Mouse (Mus musculus): ENCODE measurements around the gene Fez1. TPM values are rescaled to one million over a fixed set of nuclear protein-coding genes. Genes with fewer than 3 reads are reported as not detected.

Fez1 gene
- polyA plus RNA-seq, 1 experiment from 2014 or later, result 80.5 TPM

DNA sequence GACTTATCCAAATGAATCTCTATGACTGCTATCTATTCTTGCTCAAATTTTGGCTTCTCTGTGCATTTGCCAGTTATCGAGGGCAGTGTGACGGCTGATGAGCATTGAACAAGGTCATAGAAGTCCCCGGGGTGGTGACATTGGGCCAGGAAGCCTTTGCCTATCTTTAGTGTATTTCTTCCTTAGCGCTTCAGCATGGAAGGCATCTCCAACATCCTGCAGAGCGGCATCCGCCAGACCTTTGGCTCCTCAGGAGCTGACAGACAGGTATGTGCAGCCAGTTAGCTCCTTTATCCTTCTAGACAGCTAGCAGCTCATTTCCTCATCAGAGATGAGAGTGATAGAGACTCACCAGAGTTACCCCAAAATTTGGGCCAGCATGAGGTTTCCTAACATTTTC, 47.0 kb downstream of the Fez1 start:
- Histone ChIP-seq H3K4me1 (no peaks in the 10 kb centered on the region), H3K9ac (no peak overlapping the region), H3K36me3 (peaks cover 15% of the 10 kb centered on the region; the same call in 1 of the 2 replicates), H3K27ac (no peak overlapping the region), H3K4me3 (no peak overlapping the region), H3K27me3 (no peaks in the 10 kb centered on the region), H3K9me3 (no peaks in the 10 kb centered on the region), H3K4me2 (no peak overlapping the region)
- WGBS, result 87% methylated on average over 6 of the region's 6 CpGs
- no peak for ATAC-seq (ENCODE audit: insufficient number of reproducible peaks, insufficient read depth, low FRiP score, low TSS enrichment, low read depth)

DNA sequence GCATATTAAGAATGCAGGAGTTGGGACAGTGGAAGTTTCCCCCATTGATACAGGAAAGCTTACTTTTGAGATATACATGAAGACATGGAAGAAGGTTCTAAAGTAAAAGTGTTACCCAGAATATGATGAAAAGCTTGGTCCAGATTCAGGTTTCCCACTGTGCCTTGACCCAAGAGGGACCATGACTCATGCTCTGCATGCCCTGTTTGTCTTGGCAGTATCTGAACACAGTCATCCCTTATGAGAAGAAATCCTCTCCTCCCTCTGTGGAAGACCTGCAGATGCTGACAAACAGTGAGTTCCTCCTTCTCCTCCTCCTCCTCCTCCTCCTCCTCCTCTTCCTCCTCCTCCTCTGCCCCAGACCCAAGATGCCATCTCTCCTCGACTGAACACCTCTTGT, 48.6 kb downstream of the Fez1 start:
- no peaks in the 10 kb centered on the region for H3K4me1 ChIP-seq
- no peak for ATAC-seq (ENCODE audit: insufficient number of reproducible peaks, insufficient read depth, low FRiP score, low TSS enrichment, low read depth)
- no peaks in the 10 kb centered on the region for H3K9me3 ChIP-seq
- no peaks in the 10 kb centered on the region for H3K27me3 ChIP-seq
- no peak overlapping the region for H3K4me2 ChIP-seq
- no peak overlapping the region for H3K9ac ChIP-seq
- 36% methylated on average over 1 of the region's 1 CpGs for WGBS
- no peak overlapping the region for H3K27ac ChIP-seq
- no peak overlapping the region for H3K4me3 ChIP-seq
- peaks cover 15% of the 10 kb centered on the region; the same call in 1 of the 2 replicates for H3K36me3 ChIP-seq

- no peak overlapping the region for H3K4me3 ChIP-seq
- peaks cover 15% of the 10 kb centered on the region for H3K36me3 ChIP-seq
- H3K4me1 ChIP-seq, result no peaks in the 10 kb centered on the region
- 80% methylated on average over 2 of the region's 2 CpGs for WGBS
- H3K9ac ChIP-seq, result no peak overlapping the region
- H3K27me3 ChIP-seq, result no peaks in the 10 kb centered on the region
- no peak for ATAC-seq (ENCODE audit: insufficient number of reproducible peaks, insufficient read depth, low FRiP score, low TSS enrichment, low read depth)
- H3K9me3 ChIP-seq, result no peaks in the 10 kb centered on the region
- H3K27ac ChIP-seq, result no peak overlapping the region
- H3K4me2 ChIP-seq, result no peak overlapping the region
Observed at GRCm38 (mm10) chr9:36873796-36874195, 52.1 kb downstream of the Fez1 start.

GRCm38 (mm10) chr9:36876313-36876712, 54.6 kb downstream of the Fez1 start:
- no peak overlapping the region for H3K4me3 ChIP-seq
- WGBS, result 85% methylated on average over 5 of the region's 5 CpGs
- no peak overlapping the region for H3K4me2 ChIP-seq
- peaks cover 21% of the 10 kb centered on the region for H3K36me3 ChIP-seq
- no peak overlapping the region for H3K27ac ChIP-seq
- no peaks in the 10 kb centered on the region for H3K27me3 ChIP-seq
- no peak overlapping the region for H3K9ac ChIP-seq
- no peaks in the 10 kb centered on the region for H3K9me3 ChIP-seq
- no peaks in the 10 kb centered on the region for H3K4me1 ChIP-seq
- ATAC-seq (ENCODE audit: insufficient number of reproducible peaks, insufficient read depth, low FRiP score, low TSS enrichment, low read depth), result no peak

GRCm38 (mm10) chr9:36876787-36877186, 55.1 kb downstream of the Fez1 start:
- no peak overlapping the region for H3K4me3 ChIP-seq
- no peak for ATAC-seq (ENCODE audit: insufficient number of reproducible peaks, insufficient read depth, low FRiP score, low TSS enrichment, low read depth)

GRCm38 (mm10) chr9:36881615-36882014, 60.0 kb downstream of the Fez1 start:
- no peak overlapping the region for H3K27ac ChIP-seq
- WGBS, result 75% methylated on average over 5 of the region's 5 CpGs
- no peak overlapping the region for H3K4me2 ChIP-seq
- no peaks in the 10 kb centered on the region for H3K9me3 ChIP-seq
- peaks cover 11% of the 10 kb centered on the region for H3K36me3 ChIP-seq
- ATAC-seq (ENCODE audit: insufficient number of reproducible peaks, insufficient read depth, low FRiP score, low TSS enrichment, low read depth), result no peak
- H3K4me3 ChIP-seq, result no peak overlapping the region
- H3K4me1 ChIP-seq, result no peaks in the 10 kb centered on the region
- no peak overlapping the region for H3K9ac ChIP-seq
- H3K27me3 ChIP-seq, result no peaks in the 10 kb centered on the region

More at GRCm38 (mm10) chr9:36876787-36877186, 55.1 kb downstream of the Fez1 start:
- Histone ChIP-seq H3K9ac (no peak overlapping the region), H3K4me1 (no peaks in the 10 kb centered on the region), H3K27me3 (no peaks in the 10 kb centered on the region), H3K9me3 (no peaks in the 10 kb centered on the region), H3K4me2 (no peak overlapping the region), H3K36me3 (peaks cover 21% of the 10 kb centered on the region), H3K27ac (no peak overlapping the region)

DNA sequence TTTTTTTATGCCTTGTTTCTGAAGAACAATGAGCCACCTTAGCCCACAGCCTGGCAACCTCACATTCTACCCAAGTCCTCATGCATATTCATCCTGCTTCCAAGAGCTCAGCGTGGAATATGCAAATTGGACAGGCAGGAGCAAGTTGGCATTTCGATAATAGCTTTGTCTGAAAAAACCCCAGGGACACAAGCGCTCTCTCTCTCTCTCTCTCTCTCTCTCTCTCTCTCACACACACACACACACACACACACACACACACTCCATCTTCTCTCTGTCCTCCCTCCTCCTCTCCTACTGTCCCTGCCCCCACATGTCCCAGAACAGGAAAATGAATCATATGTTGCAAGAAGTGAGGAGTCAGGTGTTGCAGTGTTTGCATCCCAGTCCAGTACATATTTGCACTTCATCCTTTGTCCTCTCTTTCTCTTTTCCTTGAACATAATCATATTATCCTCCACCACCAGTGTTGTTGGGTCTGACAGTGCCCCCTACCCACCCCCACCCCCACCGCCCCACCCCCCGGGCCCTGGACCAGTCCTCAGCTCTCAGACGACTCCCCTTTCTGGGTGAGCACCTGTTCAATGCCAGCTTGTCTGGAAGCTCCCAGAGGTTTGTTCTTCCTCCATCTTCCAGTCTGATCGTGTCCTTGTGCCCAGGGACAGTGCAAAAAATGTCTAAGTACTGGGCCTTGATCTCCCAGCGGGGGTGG, 60.5 kb downstream of the Fez1 start:
- Histone ChIP-seq H3K27me3 (no peaks in the 10 kb centered on the region), H3K9me3 (no peaks in the 10 kb centered on the region), H3K4me1 (no peaks in the 10 kb centered on the region), H3K36me3 (peaks cover 11% of the 10 kb centered on the region), H3K4me2 (no peak overlapping the region), H3K9ac (no peak overlapping the region), H3K4me3 (no peak overlapping the region), H3K27ac (no peak overlapping the region)
- WGBS, result 45% methylated on average over 8 of the region's 8 CpGs
- no peak for ATAC-seq (ENCODE audit: insufficient number of reproducible peaks, insufficient read depth, low FRiP score, low TSS enrichment, low read depth)

- WGBS, result 57% methylated on average over 3 of the region's 3 CpGs
- Histone ChIP-seq H3K4me1 (no peaks in the 10 kb centered on the region), H3K27ac (no peak overlapping the region), H3K36me3 (peaks cover 9% of the 10 kb centered on the region), H3K9ac (no peak overlapping the region), H3K27me3 (no peaks in the 10 kb centered on the region), H3K4me2 (no peak overlapping the region), H3K4me3 (no peak overlapping the region), H3K9me3 (no peaks in the 10 kb centered on the region)
- no peak for ATAC-seq (ENCODE audit: insufficient number of reproducible peaks, insufficient read depth, low FRiP score, low TSS enrichment, low read depth)
Observed at GRCm38 (mm10) chr9:36883569-36883968, 61.9 kb downstream of the Fez1 start.

DNA sequence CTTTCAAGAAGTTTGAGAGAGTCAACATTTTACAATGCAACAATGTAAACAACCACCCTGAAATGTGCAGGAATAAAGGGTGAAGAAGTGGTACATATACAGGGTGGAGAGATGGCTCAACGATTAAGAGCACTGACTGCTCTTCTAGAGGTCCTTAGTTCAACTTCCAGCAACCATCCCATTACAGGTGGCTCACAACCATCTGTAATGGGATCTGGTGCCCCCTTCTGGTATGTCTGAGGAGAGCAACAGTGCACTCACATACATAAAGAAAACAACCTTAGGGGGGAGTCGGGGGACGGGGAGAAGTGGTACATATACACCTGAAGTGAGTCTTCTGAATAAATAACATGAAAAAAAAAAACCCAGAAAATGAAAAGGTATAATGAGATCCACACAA, 63.6 kb downstream of the Fez1 start:
- Histone ChIP-seq H3K4me3 (no peak overlapping the region), H3K4me2 (no peak overlapping the region), H3K4me1 (no peaks in the 10 kb centered on the region), H3K9ac (no peak overlapping the region), H3K27me3 (no peaks in the 10 kb centered on the region), H3K27ac (no peak overlapping the region), H3K36me3 (no peaks in the 10 kb centered on the region), H3K9me3 (no peaks in the 10 kb centered on the region)
- ATAC-seq (ENCODE audit: insufficient number of reproducible peaks, insufficient read depth, low FRiP score, low TSS enrichment, low read depth), result no peak
- 65% methylated on average over 3 of the region's 3 CpGs for WGBS

DNA sequence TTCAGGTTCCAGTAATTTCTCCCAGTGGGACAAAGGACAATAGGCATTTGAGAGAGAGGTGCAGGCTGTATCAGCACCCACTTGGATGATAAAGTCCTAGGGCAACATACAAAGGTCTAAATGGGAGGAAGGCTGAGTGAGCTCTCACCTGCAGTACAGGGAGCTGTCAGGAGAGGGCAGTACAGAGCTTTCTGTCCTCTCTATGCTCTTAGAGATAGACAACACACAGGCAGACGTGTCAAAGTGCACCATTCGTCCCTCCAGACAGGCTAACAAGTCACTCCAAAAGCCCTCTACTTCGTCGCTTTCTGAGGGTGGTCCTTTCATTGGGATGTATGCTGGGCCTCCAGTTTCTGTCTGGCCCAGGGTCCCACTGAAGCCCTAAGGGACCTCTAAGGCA, 68.9 kb downstream of the Fez1 start:
- no peak overlapping the region for H3K4me3 ChIP-seq
- no peak overlapping the region for H3K27ac ChIP-seq
- no peak overlapping the region for H3K4me2 ChIP-seq
- H3K9ac ChIP-seq, result no peak overlapping the region
- no peaks in the 10 kb centered on the region for H3K27me3 ChIP-seq
- 27% methylated on average over 4 of the region's 4 CpGs for WGBS
- ATAC-seq (ENCODE audit: insufficient number of reproducible peaks, insufficient read depth, low FRiP score, low TSS enrichment, low read depth), result no peak
- peaks cover 10% of the 10 kb centered on the region for H3K36me3 ChIP-seq
- H3K9me3 ChIP-seq, result no peaks in the 10 kb centered on the region
- H3K4me1 ChIP-seq, result no peaks in the 10 kb centered on the region

DNA sequence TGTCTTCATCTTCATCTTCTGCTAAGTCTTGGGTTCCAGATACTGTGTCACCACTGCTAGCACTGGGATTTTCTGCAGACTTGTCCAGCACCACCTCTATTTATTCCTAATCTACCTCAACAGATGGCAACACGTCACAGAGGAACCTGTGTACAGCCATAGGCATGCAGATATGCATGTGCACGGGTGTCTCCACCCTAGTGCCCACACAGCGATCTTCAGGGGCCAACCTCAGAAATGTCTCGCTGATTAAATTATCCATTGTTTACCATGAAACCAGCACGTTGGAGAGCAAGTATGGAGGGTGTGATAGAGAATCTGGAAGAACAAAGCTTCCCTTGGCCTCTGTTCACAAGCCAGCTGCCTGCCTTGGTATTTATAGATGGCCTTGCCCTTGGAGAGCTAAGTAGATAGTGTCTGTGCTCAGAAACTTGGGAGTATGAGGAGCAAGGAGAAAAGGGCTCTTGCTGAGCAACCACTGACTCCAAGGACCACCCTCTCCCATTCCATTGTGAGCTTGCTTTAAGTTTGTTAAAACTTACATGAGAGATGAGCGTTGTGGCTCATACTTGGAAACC, 71.8 kb downstream of the Fez1 start:
- no peak overlapping the region for H3K4me3 ChIP-seq
- H3K36me3 ChIP-seq, result peaks cover 10% of the 10 kb centered on the region
- H3K9ac ChIP-seq, result no peak overlapping the region
- no peaks in the 10 kb centered on the region for H3K27me3 ChIP-seq
- no peak for ATAC-seq (ENCODE audit: insufficient number of reproducible peaks, insufficient read depth, low FRiP score, low TSS enrichment, low read depth)
- no peaks in the 10 kb centered on the region for H3K9me3 ChIP-seq
- WGBS, result 79% methylated on average over 6 of the region's 6 CpGs
- H3K4me1 ChIP-seq, result no peaks in the 10 kb centered on the region
- H3K27ac ChIP-seq, result no peak overlapping the region
- no peak overlapping the region for H3K4me2 ChIP-seq

- Histone ChIP-seq H3K4me2 (no peak overlapping the region), H3K36me3 (peaks cover 10% of the 10 kb centered on the region), H3K9me3 (no peaks in the 10 kb centered on the region), H3K27ac (no peak overlapping the region), H3K4me3 (no peak overlapping the region), H3K27me3 (no peaks in the 10 kb centered on the region), H3K4me1 (no peaks in the 10 kb centered on the region), H3K9ac (no peak overlapping the region)
- ATAC-seq (ENCODE audit: insufficient number of reproducible peaks, insufficient read depth, low FRiP score, low TSS enrichment, low read depth), result no peak
- WGBS, result 88% methylated on average over 7 of the region's 7 CpGs
Observed at GRCm38 (mm10) chr9:36894242-36894641, 72.6 kb downstream of the Fez1 start.

Data from embryonic facial prominence, embryonic 13.5 days (tissue).